Mouse (Mus musculus) bone marrow macrophage, adult 2 months (primary cell): ENCODE data around the gene Actg2.

ENCODE experiments used
- CTCF ChIP-seq: IDR thresholded peaks from 2 replicates; pipeline ENCODE4 v1.5.1; 2012; ENCODE audit warnings: low read depth, mild to moderate bottlenecking, low read length, moderate library complexity
- POLR2A ChIP-seq: IDR thresholded peaks from 2 replicates; pipeline ENCODE4 v1.6.1; 2012; ENCODE audit warnings: mild to moderate bottlenecking, low read depth, low read length, borderline replicate concordance

DNA sequence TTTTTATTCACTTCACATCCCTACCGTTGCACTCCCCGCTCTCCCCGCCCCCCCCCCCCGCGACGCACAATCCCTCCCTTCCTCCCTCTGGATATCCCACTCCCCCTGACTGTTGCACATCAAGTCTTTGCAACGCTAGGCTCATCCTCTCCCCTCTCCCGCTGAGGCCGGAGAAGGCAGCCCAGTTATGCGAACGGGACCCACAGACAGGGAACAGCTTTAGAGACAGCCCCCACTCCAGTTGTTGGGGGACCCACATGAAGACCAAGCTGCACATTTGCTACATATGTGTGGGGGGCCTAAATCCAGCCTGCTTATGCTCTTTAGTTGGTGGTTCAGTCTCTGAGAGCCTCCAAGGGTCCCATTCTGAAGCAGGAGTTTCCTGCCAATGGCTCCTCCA, 36.6 kb upstream of the Actg2 start, which contains the start of gene Stambp:
- TF ChIP-seq POLR2A (no peak), CTCF (no peak)
